Mouse (Mus musculus): Measurements from ENCODE around the gene Zfyve9.

GRCm38 (mm10) chr4:108664407-108664806 is 116.2 kb downstream of the Zfyve9 start:
- TF ChIP-seq POLR2A (IDR thresholded peaks at IDR 0.05; ENCODE audit: insufficient read length, low read depth) (no peak), SRF (IDR thresholded peaks at IDR 0.05; ENCODE audit: control insufficient read depth, insufficient read length, low read depth) (no peak), MAX (IDR thresholded peaks at IDR 0.05; ENCODE audit: low read depth) (no peak)

Measured in myocyte (in vitro differentiated cells).